Mouse (Mus musculus): Measurements from ENCODE around the gene BC052040. TPM values are rescaled to one million over a fixed set of nuclear protein-coding genes. Genes with fewer than 3 reads are reported as not detected.

Gene BC052040
- polyA plus RNA-seq, 1 experiment from 2014 or later, result 9.8 TPM

- no peak for ATAC-seq
- no peaks in the 10 kb centered on the region for H3K36me3 ChIP-seq
- no peaks in the 10 kb centered on the region for H3K9me3 ChIP-seq (replicated peaks)
- WGBS (ENCODE audit: insufficient replicate concordance), result 81% methylated on average over 18 of the region's 18 CpGs
- no peak overlapping the region for H3K4me3 ChIP-seq
- H3K9ac ChIP-seq, result peak overlapping the region; percentile 17; the same call in 1 of the 2 replicates
- peaks cover 31% of the 10 kb centered on the region for H3K4me1 ChIP-seq
- H3K27ac ChIP-seq, result no peak overlapping the region
- H3K4me2 ChIP-seq, result peak overlapping the region; percentile 23; the same call in 1 of the 2 replicates
- no peaks in the 10 kb centered on the region for H3K27me3 ChIP-seq (replicated peaks)
These were observed 2.2 kb upstream of the BC052040 start for GRCm38 (mm10) chr2:115579171-115579900.

GRCm38 (mm10) chr2:115579976-115580375 lies 1.5 kb upstream of the BC052040 start:
- ATAC-seq, result no peak
- no peak overlapping the region for H3K4me2 ChIP-seq
- no peaks in the 10 kb centered on the region for H3K36me3 ChIP-seq
- H3K4me1 ChIP-seq, result peaks cover 31% of the 10 kb centered on the region
- no peaks in the 10 kb centered on the region for H3K27me3 ChIP-seq (replicated peaks)
- H3K27ac ChIP-seq, result no peak overlapping the region
- no peaks in the 10 kb centered on the region for H3K9me3 ChIP-seq (replicated peaks)
- no peak overlapping the region for H3K9ac ChIP-seq
- H3K4me3 ChIP-seq, result no peak overlapping the region
- WGBS (ENCODE audit: insufficient replicate concordance), result 83% methylated on average over 6 of the region's 6 CpGs

DNA sequence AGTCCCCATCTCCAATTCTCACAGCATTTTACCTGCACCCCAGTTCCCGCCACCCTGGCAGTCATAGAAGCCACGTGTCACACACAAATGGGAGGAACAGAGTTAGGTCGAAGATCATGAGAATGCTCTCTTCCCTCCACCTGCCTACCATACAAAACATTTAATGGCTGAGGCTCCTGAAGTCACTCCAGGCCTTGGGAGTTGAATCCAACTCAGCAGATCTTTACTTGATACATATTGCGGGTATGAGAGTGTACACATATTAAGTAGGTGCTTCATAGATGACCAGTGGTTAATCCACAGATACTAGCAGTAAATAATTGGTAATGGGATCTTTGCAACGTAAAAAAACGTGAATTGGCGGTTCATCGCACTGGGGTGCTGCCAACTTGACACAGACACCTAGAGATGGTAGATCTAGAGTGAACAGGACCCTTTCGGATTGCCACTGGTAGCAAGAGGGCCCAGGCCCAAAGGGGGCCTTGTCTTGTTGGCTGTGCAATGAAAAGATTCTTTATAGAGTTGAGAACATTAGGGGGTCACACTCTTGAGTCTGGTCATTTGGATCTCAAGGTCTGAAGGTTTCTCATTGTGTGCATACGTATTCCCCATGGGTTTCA lies 583 bp downstream of the BC052040 start:
- H3K27ac ChIP-seq, result peak overlapping the region; percentile 83
- H3K27me3 ChIP-seq (replicated peaks), result no peaks in the 10 kb centered on the region
- H3K36me3 ChIP-seq, result no peaks in the 10 kb centered on the region
- ATAC-seq, result no peak
- no peaks in the 10 kb centered on the region for H3K9me3 ChIP-seq (replicated peaks)
- peak overlapping the region; percentile 77 for H3K4me2 ChIP-seq
- 58% methylated on average over 10 of the region's 10 CpGs for WGBS (ENCODE audit: insufficient replicate concordance)
- H3K4me1 ChIP-seq, result peaks cover 31% of the 10 kb centered on the region
- peak overlapping the region; percentile 74 for H3K4me3 ChIP-seq
- peak overlapping the region; percentile 80 for H3K9ac ChIP-seq

DNA sequence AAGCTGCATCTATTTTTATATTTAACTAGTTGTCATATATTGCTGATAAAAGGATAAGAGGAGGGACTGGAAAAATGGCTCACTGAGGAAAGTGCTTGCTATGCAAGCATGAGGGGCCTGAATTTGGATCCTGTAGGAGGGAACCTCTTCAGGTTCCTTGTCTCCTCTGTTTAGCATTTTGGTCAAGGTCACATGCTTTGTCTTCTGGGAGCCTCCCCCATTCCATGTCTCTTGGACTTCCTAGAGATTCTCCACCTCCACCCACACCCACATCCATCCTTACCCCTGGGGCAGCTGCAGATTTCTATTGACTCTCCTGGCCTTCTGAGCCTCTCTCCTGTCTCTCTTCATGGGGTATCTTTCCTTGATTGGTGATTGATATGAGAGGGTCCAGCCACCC lies 2.3 kb downstream of the BC052040 start:
- H3K27me3 ChIP-seq (replicated peaks), result no peaks in the 10 kb centered on the region
- H3K4me1 ChIP-seq, result peaks cover 27% of the 10 kb centered on the region
- no peak overlapping the region for H3K4me3 ChIP-seq
- H3K9me3 ChIP-seq (replicated peaks), result no peaks in the 10 kb centered on the region
- H3K27ac ChIP-seq, result no peak overlapping the region
- H3K9ac ChIP-seq, result no peak overlapping the region
- no peak overlapping the region for H3K4me2 ChIP-seq
- no peak for ATAC-seq
- no peaks in the 10 kb centered on the region for H3K36me3 ChIP-seq

- H3K9me3 ChIP-seq (replicated peaks), result no peaks in the 10 kb centered on the region
- no peak overlapping the region for H3K4me3 ChIP-seq
- H3K4me1 ChIP-seq, result peaks cover 14% of the 10 kb centered on the region
- ATAC-seq, result no peak
- WGBS (ENCODE audit: insufficient replicate concordance), result 38% methylated on average over 2 of the region's 2 CpGs
- H3K27ac ChIP-seq, result no peak overlapping the region
- no peak overlapping the region for H3K9ac ChIP-seq
- no peak overlapping the region for H3K4me2 ChIP-seq
- no peaks in the 10 kb centered on the region for H3K27me3 ChIP-seq (replicated peaks)
- H3K36me3 ChIP-seq, result no peaks in the 10 kb centered on the region
These were observed 9.1 kb downstream of the BC052040 start for GRCm38 (mm10) chr2:115590602-115591001.

DNA sequence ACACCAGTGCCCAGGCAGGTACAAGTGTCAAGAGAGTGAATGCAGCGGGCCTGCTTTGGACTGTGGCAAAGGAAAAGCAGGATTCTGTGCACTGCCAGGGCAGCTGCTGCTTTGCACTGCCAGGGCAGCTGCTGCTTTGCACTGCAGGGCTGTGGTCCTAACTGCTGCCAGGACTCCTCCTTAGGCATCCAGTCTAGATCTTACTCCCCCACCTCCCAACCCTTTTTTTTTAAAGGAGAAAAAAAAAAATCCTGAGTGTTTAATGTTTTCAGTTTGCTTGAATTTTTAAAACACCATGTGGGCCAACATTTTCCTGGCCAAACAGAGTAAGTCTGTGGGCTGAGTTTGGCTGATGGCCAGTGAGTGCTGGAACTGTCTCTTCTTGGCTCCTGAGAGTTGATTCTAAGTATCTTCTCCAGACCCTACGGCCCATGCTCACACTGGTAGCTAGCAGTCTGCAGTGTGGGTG lies 11.2 kb downstream of the BC052040 start:
- WGBS (ENCODE audit: insufficient replicate concordance), result 74% methylated on average over 2 of the region's 2 CpGs
- H3K4me3 ChIP-seq, result no peak overlapping the region
- no peaks in the 10 kb centered on the region for H3K9me3 ChIP-seq (replicated peaks)
- no peaks in the 10 kb centered on the region for H3K27me3 ChIP-seq (replicated peaks)
- ATAC-seq, result no peak
- H3K4me2 ChIP-seq, result no peak overlapping the region
- H3K27ac ChIP-seq, result no peak overlapping the region
- no peak overlapping the region for H3K9ac ChIP-seq
- peaks cover 14% of the 10 kb centered on the region for H3K4me1 ChIP-seq
- no peaks in the 10 kb centered on the region for H3K36me3 ChIP-seq

DNA sequence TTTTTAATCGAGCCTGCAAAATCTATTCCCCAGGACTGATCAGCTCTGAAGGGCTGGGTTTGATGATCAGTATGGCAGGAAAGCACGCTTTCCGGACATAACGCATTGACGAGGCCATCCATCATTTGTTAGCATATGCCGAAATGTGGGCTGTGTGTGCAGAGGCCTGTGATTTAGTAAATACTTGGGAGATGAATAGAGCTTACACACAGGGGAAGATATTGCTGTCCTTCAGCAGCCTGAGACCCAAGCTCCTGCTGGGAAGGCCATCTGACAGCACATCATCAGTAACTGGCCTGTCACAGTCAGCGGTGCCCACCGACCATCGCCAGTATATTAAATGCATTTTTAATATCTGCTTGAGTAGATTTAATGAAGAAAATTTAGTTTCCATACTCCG lies 15.5 kb downstream of the BC052040 start:
- Histone ChIP-seq H3K4me1 (no peaks in the 10 kb centered on the region; the same call in 1 of the 2 replicates), H3K9ac (no peak overlapping the region)
- no peak for ATAC-seq

GRCm38 (mm10) chr2:115598266-115598665 lies 16.8 kb downstream of the BC052040 start:
- Histone ChIP-seq H3K4me1 (no peaks in the 10 kb centered on the region), H3K9ac (no peak overlapping the region), H3K36me3 (no peaks in the 10 kb centered on the region), H3K9me3 (replicated peaks) (no peaks in the 10 kb centered on the region), H3K4me2 (no peak overlapping the region), H3K27ac (no peak overlapping the region), H3K4me3 (no peak overlapping the region), H3K27me3 (replicated peaks) (no peaks in the 10 kb centered on the region)
- WGBS (ENCODE audit: insufficient replicate concordance), result 83% methylated on average over 5 of the region's 5 CpGs
- no peak for ATAC-seq

More for the DNA sequence above, 15.5 kb downstream of the BC052040 start:
- H3K4me3 ChIP-seq, result no peak overlapping the region
- no peaks in the 10 kb centered on the region for H3K36me3 ChIP-seq
- H3K9me3 ChIP-seq (replicated peaks), result no peaks in the 10 kb centered on the region
- no peak overlapping the region for H3K27ac ChIP-seq
- no peaks in the 10 kb centered on the region for H3K27me3 ChIP-seq (replicated peaks)
- WGBS (ENCODE audit: insufficient replicate concordance), result 82% methylated on average over 10 of the region's 10 CpGs
- no peak overlapping the region for H3K4me2 ChIP-seq

- no peak for ATAC-seq
- H3K36me3 ChIP-seq, result no peaks in the 10 kb centered on the region
- peaks cover 2% of the 10 kb centered on the region; the same call in 1 of the 2 replicates for H3K4me1 ChIP-seq
- H3K27me3 ChIP-seq (replicated peaks), result no peaks in the 10 kb centered on the region
- H3K27ac ChIP-seq, result no peak overlapping the region
- 77% methylated on average over 5 of the region's 5 CpGs for WGBS (ENCODE audit: insufficient replicate concordance)
- H3K4me3 ChIP-seq, result no peak overlapping the region
- no peaks in the 10 kb centered on the region for H3K9me3 ChIP-seq (replicated peaks)
- H3K9ac ChIP-seq, result no peak overlapping the region
- no peak overlapping the region for H3K4me2 ChIP-seq
These were observed 19.2 kb downstream of the BC052040 start for GRCm38 (mm10) chr2:115600724-115601123.

- Histone ChIP-seq H3K4me3 (no peak overlapping the region), H3K4me1 (peaks cover 6% of the 10 kb centered on the region; the same call in 1 of the 2 replicates), H3K4me2 (no peak overlapping the region), H3K27ac (no peak overlapping the region), H3K27me3 (replicated peaks) (no peaks in the 10 kb centered on the region), H3K36me3 (no peaks in the 10 kb centered on the region), H3K9ac (no peak overlapping the region), H3K9me3 (replicated peaks) (no peaks in the 10 kb centered on the region)
- WGBS (ENCODE audit: insufficient replicate concordance), result 86% methylated on average over 1 of the region's 1 CpGs
- no peak for ATAC-seq
These were observed 19.8 kb downstream of the BC052040 start for GRCm38 (mm10) chr2:115601280-115601679.

- ATAC-seq, result no peak
- Histone ChIP-seq H3K4me3 (no peak overlapping the region), H3K4me2 (no peak overlapping the region), H3K4me1 (peaks cover 6% of the 10 kb centered on the region; the same call in 1 of the 2 replicates), H3K9me3 (replicated peaks) (no peaks in the 10 kb centered on the region), H3K27me3 (replicated peaks) (no peaks in the 10 kb centered on the region), H3K27ac (no peak overlapping the region), H3K9ac (no peak overlapping the region), H3K36me3 (no peaks in the 10 kb centered on the region)
- 68% methylated on average over 2 of the region's 2 CpGs for WGBS (ENCODE audit: insufficient replicate concordance)
These were observed 20.6 kb downstream of the BC052040 start for GRCm38 (mm10) chr2:115602116-115602515.

DNA sequence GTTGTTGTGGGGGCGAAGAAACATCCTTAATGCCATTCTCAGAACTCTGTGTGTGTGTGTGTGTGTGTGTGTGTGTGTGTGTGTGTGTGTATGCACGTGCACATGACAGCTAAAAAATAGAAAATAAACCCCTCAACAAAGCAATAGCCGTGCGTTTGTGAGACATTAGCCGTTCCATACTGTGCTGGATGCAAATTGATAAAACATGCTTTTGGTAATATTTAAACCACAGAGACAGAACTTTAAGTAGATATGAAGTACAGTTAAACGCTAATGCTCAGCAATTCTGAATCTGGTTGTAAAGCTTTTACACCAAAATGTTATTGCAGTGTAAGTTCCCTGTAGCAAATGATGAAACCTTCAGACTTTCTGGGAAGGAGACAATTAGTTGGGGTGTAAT lies 22.6 kb downstream of the BC052040 start:
- Histone ChIP-seq H3K4me2 (no peak overlapping the region), H3K27me3 (replicated peaks) (no peaks in the 10 kb centered on the region), H3K27ac (no peak overlapping the region), H3K9me3 (replicated peaks) (no peaks in the 10 kb centered on the region), H3K36me3 (no peaks in the 10 kb centered on the region), H3K4me3 (no peak overlapping the region), H3K9ac (no peak overlapping the region), H3K4me1 (peaks cover 6% of the 10 kb centered on the region; the same call in 1 of the 2 replicates)
- ATAC-seq, result no peak
- whole genome bisulfite sequencing (ENCODE audit: insufficient replicate concordance), result 60% methylated on average over 6 of the region's 6 CpGs

Measured in liver, embryonic 12.5 days (tissue).